In genomic region chr2:165407700-165408301, GRCm38 (mm10) we compare ENCODE assay signal across 9 mouse cellular contexts. TPM values are rescaled to one million over a fixed set of nuclear protein-coding genes. Genes with fewer than 3 reads are reported as not detected.
DNase-seq lines count a peak whose midpoint lies in the region; ATAC-seq and TF ChIP-seq lines count a peak whose summit lies in the region.
"Had no signal": no experiment of that assay in that cellular context is flagged by ENCODE, and none has a peak within 500 bp of the region (broad histone marks: within the 10 kb centered on the region; RNA-seq: fewer than 3 reads in every experiment).

No protein-coding gene starts in this region.

- H3ac ChIP-seq in C2C12 (ENCODE audit: control insufficient read depth, insufficient read length, low read depth) = no peak overlapping the region

- TF ChIP-seq POLR2A in bone marrow macrophage, adult 2 months (IDR thresholded peaks at IDR 0.05; ENCODE audit: borderline replicate concordance, low read depth, low read length) = no peak

- peak; percentile 77 for TF ChIP-seq CTCF in C2C12 (IDR thresholded peaks at IDR 0.05; ENCODE audit: control insufficient read depth, insufficient read depth, insufficient read length)
- peak; percentile 76 for TF ChIP-seq CTCF in bone marrow macrophage, adult 2 months (IDR thresholded peaks at IDR 0.05; ENCODE audit: low read depth, low read length)
- peak; percentile 94 for TF ChIP-seq CTCF in layer of hippocampus, adult 2 months (conservative IDR thresholded peaks at IDR 0.05)

- peak; percentile 87 for DNase-seq in forebrain, embryonic 11.5 days (ENCODE audit: low spot score)
- DNase-seq in frontal cortex, postnatal 36 days (ENCODE audit: low spot score in 2 of 2) = peak; percentile 78 to 81
- peak; percentile 72 to 84 for DNase-seq in layer of hippocampus, adult 2 months (ENCODE audit: low spot score in 2 of 2)
- peak; percentile 38 for DNase-seq in spleen, postnatal 36 days (ENCODE audit: low spot score in 2 of 2)

- H3K9ac ChIP-seq in forebrain, embryonic 11.5 days (ENCODE audit: low read length) = no peak overlapping the region
- H3K9ac ChIP-seq in forebrain, embryonic 12.5 days = no peak overlapping the region

- H3K36me3 ChIP-seq in forebrain, embryonic 11.5 days (ENCODE audit: control insufficient read depth, insufficient read depth, low read length) = no peaks in the 10 kb centered on the region
- H3K36me3 ChIP-seq in forebrain, embryonic 12.5 days (replicated peaks) = no peaks in the 10 kb centered on the region
- no peaks in the 10 kb centered on the region for H3K36me3 ChIP-seq in C2C12 (ENCODE audit: control insufficient read depth, insufficient read depth)

- H3K79me3 ChIP-seq in C2C12 (ENCODE audit: low read depth) = no peaks in the 10 kb centered on the region

- no peaks in the 10 kb centered on the region for H3K4me1 ChIP-seq in forebrain, embryonic 11.5 days (replicated peaks; ENCODE audit: control insufficient read depth, insufficient read depth, low read length)
- H3K4me1 ChIP-seq in forebrain, embryonic 12.5 days = no peaks in the 10 kb centered on the region
- peaks cover 50% of the 10 kb centered on the region for H3K4me1 ChIP-seq in bone marrow macrophage, adult 2 months (ENCODE audit: control insufficient read depth, insufficient read depth, low read length)

- no peak for ATAC-seq in forebrain, embryonic 11.5 days (replicated peaks; ENCODE audit: low FRiP score)
- ATAC-seq in forebrain, embryonic 12.5 days (ENCODE audit: low FRiP score) = no peak
- ATAC-seq in megakaryocyte, adult 5-6 weeks (ENCODE audit: poor library complexity, severe bottlenecking) = peak; percentile 63

- H3K27me3 ChIP-seq in forebrain, embryonic 11.5 days (ENCODE audit: control insufficient read depth, insufficient read depth, low read length) = no peaks in the 10 kb centered on the region
- peaks cover 4% of the 10 kb centered on the region; the same call in 1 of the 2 replicates for H3K27me3 ChIP-seq in forebrain, embryonic 12.5 days
- peaks cover 4% of the 10 kb centered on the region for H3K27me3 ChIP-seq in C2C12 (ENCODE audit: control insufficient read depth, insufficient read depth, insufficient read length)

- no peaks in the 10 kb centered on the region for H3K79me2 ChIP-seq in C2C12 (ENCODE audit: control insufficient read depth, insufficient read depth)

- no peak overlapping the region for H3K27ac ChIP-seq in forebrain, embryonic 11.5 days (ENCODE audit: low read depth, low read length)
- no peak overlapping the region for H3K27ac ChIP-seq in forebrain, embryonic 12.5 days
- H3K27ac ChIP-seq in bone marrow macrophage, adult 2 months (ENCODE audit: insufficient read depth, low read depth, low read length) = no peak overlapping the region
- H3K27ac ChIP-seq in layer of hippocampus, adult 2 months = 0 out of 2 replicates have a peak overlapping the region, but pooled peaks have one; percentile 39

- WGBS in forebrain, embryonic 11.5 days = 51% methylated on average over 10 of the region's 10 CpGs
- WGBS in forebrain, embryonic 12.5 days = 45% methylated on average over 10 of the region's 10 CpGs

- no peak overlapping the region for H3K4me2 ChIP-seq in forebrain, embryonic 11.5 days (ENCODE audit: low read depth, low read length, severe bottlenecking)
- no peak overlapping the region for H3K4me2 ChIP-seq in forebrain, embryonic 12.5 days

- H3K9me3 ChIP-seq in forebrain, embryonic 11.5 days (ENCODE audit: control insufficient read depth, low read length) = no peaks in the 10 kb centered on the region
- H3K9me3 ChIP-seq in forebrain, embryonic 12.5 days = no peaks in the 10 kb centered on the region

- H3K4me3 ChIP-seq in forebrain, embryonic 11.5 days (ENCODE audit: low read depth, low read length) = no peak overlapping the region
- no peak overlapping the region for H3K4me3 ChIP-seq in forebrain, embryonic 12.5 days (replicated peaks)
- no peak overlapping the region for H3K4me3 ChIP-seq in C2C12 (ENCODE audit: insufficient read depth, poor library complexity, severe bottlenecking)
- H3K4me3 ChIP-seq in bone marrow macrophage, adult 2 months (ENCODE audit: insufficient read depth, low read length) = no peak overlapping the region
- no peak overlapping the region for H3K4me3 ChIP-seq in layer of hippocampus, adult 2 months

TF ChIP-seq in C2C12, 6 proteins besides CTCF, POLR2A, EP300 and RAD21:
- TF ChIP-seq MYOD1 (IDR thresholded peaks at IDR 0.05; ENCODE audit: control insufficient read depth, insufficient read length, low read depth) (no peak), MYOG (IDR thresholded peaks at IDR 0.05; ENCODE audit: control insufficient read depth, extremely low read depth, insufficient read length) (no peak), MAX (IDR thresholded peaks at IDR 0.05) (no peak), USF1 (IDR thresholded peaks at IDR 0.05; ENCODE audit: low read depth) (no peak), CEBPB (IDR thresholded peaks at IDR 0.05; ENCODE audit: low read depth) (no peak), FOSL1 (IDR thresholded peaks at IDR 0.05; ENCODE audit: insufficient read depth, low read length, poor library complexity, severe bottlenecking) (no peak)

RNA-seq across cellular contexts. Expression of gene Ocstamp, which starts 7.6 kb away (rescaled TPM):
- polyA plus RNA-seq in forebrain, embryonic 11.5 days (2014; fragmentation: Nextera tagmentation; extraction: Ambion mirVana) = 0.07 and 0.09 TPM in 2 replicates
- 0.06 TPM in 1 of 2 replicates, not detected in the other for polyA plus RNA-seq in forebrain, embryonic 12.5 days (2016; fragmentation: Nextera tagmentation; extraction: Ambion mirVana)
- polyA plus RNA-seq in C2C12 (2012; fragmentation: generic; extraction: Trizol) = not detected
- polyA plus RNA-seq in bone marrow macrophage, adult 2 months (2012; ENCODE audit: insufficient read depth, insufficient read length, missing spikeins) = not detected in 2 replicates
- not detected for total RNA-seq in layer of hippocampus, adult 2 months (2021)
- total RNA-seq in megakaryocyte, adult 5-6 weeks (2015) = 0.11 TPM in 1 of 2 replicates, not detected in the other
- total RNA-seq in megakaryocyte, adult 5-6 weeks (2017) = 0.04 and 0.11 TPM in 2 replicates
- total RNA-seq: left cerebral cortex, adult 8-10 months had no signal

RNA-seq across cellular contexts. Expression of gene Zfp334, which starts 19.7 kb away (rescaled TPM):
- polyA plus RNA-seq in forebrain, embryonic 11.5 days (2014; fragmentation: Nextera tagmentation; extraction: Ambion mirVana) = 23.7 and 23.8 TPM in 2 replicates
- polyA plus RNA-seq in forebrain, embryonic 12.5 days (2016; fragmentation: Nextera tagmentation; extraction: Ambion mirVana) = 22.9 and 24.0 TPM in 2 replicates
- 2.5 TPM for polyA plus RNA-seq in C2C12 (2012; fragmentation: generic; extraction: Trizol)
- polyA plus RNA-seq in bone marrow macrophage, adult 2 months (2012; ENCODE audit: insufficient read depth, insufficient read length, missing spikeins) = 0.27 and 0.36 TPM in 2 replicates
- 10 to 100 TPM; 14.0 to 15.3 TPM for total RNA-seq in layer of hippocampus, adult 2 months (2021)
- not detected in 2 replicates for total RNA-seq in megakaryocyte, adult 5-6 weeks (2015)
- total RNA-seq in megakaryocyte, adult 5-6 weeks (2017) = not detected in 2 replicates

RNA-seq across cellular contexts. Expression of gene Zfp663, which starts 39.3 kb away (rescaled TPM):
- 4.7 and 5.8 TPM in 2 replicates for polyA plus RNA-seq in forebrain, embryonic 11.5 days (2014; fragmentation: Nextera tagmentation; extraction: Ambion mirVana)
- polyA plus RNA-seq in forebrain, embryonic 12.5 days (2016; fragmentation: Nextera tagmentation; extraction: Ambion mirVana) = 6.8 and 6.9 TPM in 2 replicates
- not detected for polyA plus RNA-seq in C2C12 (2012; fragmentation: generic; extraction: Trizol)
- polyA plus RNA-seq in bone marrow macrophage, adult 2 months (2012; ENCODE audit: insufficient read depth, insufficient read length, missing spikeins) = not detected in 2 replicates
- total RNA-seq in layer of hippocampus, adult 2 months (2021) = under 1 TPM in 1 of 2 experiments, not detected in 1; 0.20 TPM
- total RNA-seq in megakaryocyte, adult 5-6 weeks (2015) = not detected in 2 replicates
- not detected in 2 replicates for total RNA-seq in megakaryocyte, adult 5-6 weeks (2017)
